Mouse (Mus musculus): ENCODE measurements around the gene Tfip11.

Tfip11 gene

GRCm38 (mm10) chr5:112325546-112326445 is at the start of gene Tfip11:
Tfip11 (plus strand) TSS chr5:112326358.
- DNase-seq (ENCODE audit: low spot score) = peak; percentile 90

GRCm38 (mm10) chr5:112276907-112277348 is 49.2 kb upstream of the Tfip11 start:
- DNase-seq (ENCODE audit: low spot score) = peak; percentile 34

- DNase-seq (ENCODE audit: low spot score) = no peak
Measured at GRCm38 (mm10) chr5:112277906-112278470, 48.2 kb upstream of the Tfip11 start.

DNA sequence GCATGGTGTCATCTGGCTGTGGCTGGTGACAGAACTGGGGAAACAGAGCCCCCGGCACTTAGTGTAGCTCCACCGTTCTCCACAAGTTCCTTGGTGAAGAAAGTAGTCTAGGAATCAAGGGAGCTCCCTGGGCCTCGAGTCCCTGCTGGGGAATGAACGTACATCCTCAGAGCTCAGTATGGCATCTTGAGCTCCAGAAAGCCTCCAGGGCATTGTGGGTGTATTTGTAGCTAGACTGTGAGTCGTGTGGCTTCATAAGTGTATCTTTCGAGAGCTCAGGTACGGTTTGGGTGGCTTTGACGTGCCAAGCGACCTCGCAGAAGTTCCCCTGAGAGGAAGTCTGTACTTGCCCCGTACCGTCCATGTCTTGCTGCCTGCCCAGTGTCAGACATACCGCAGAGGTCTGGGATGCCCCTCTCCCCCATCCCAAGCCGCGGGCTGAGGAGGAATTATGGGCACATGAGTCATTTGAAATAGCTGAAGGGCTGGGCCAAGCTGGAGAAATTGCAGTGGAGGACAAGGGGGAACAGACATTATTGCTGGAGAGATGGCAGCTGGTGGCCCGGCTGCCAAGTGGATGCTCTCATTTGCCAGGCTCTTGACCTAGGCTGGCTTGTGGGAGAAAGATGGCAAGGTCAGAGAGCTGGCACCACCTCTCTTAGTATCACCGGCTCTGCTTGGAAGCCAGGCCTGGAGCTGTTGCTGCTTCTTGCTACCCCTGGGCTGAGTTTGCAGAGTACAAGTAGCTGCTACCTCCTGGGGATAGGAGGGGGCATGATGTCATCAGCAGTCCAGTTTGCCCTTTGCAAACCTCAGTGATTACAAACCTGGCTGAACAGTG is 46.8 kb upstream of the Tfip11 start:
- no peak for DNase-seq (ENCODE audit: low spot score)

GRCm38 (mm10) chr5:112280151-112280550 is 46.0 kb upstream of the Tfip11 start:
- DNase-seq (ENCODE audit: low spot score) = no peak

GRCm38 (mm10) chr5:112280863-112281660 is 45.1 kb upstream of the Tfip11 start:
- no peak for DNase-seq (ENCODE audit: low spot score)

DNA sequence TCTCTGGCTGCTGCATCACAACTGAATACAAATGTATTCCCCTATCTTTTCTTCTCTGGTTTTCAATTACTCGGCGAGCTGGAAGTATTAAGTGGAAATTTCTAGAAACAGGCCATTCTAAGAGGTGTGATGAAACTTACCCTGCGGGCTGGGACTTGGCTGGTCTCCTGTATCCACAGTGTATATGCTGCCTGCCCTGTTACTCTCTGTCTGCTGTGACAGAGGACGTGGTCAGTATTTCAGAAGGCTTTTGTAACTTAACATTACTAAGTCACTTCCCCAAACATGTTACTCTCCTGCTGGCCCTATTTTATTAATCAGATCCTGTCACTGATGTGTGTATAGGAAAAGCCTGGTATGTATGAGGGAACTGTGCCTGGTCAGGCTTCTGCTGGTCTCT is 44.5 kb upstream of the Tfip11 start:
- DNase-seq (ENCODE audit: low spot score) = no peak

GRCm38 (mm10) chr5:112282123-112282779 is 43.9 kb upstream of the Tfip11 start:
- no peak for DNase-seq (ENCODE audit: low spot score)

DNA sequence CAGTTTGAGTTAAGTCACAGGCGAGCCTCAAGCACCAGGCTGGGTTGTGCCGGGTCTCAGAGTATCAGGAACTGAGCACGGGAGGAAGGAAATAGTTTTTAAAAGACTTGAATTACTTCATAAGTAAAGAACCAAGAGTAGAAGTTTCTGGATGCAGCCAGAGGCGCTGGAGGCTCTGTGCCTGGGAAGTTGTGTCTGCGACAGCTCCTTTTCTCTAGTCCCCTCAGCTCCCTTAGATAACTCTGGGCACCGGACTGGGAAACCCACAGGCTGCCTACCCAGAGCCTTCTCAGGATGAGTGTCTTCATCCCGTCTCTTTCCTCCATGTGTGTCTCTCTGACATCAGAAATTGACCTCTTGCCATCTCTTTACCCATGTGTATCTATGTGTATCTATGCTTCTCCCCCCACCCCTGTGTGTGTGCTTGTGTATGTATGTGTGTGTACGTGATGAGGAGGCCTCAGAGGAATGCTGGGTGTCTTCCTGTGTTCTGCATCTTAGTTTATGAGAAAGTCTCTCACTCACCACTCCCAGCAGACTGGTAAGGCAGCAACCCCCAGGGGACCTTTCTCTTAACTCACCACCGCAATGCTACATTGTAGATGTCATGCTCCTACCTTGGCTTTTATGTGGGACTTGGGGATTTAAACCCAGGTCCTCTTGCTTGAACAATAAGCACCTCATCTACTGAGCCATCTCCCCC is 43.2 kb upstream of the Tfip11 start:
- no peak for DNase-seq (ENCODE audit: low spot score)

GRCm38 (mm10) chr5:112283543-112284202 is 42.5 kb upstream of the Tfip11 start:
- no peak for DNase-seq (ENCODE audit: low spot score)

- no peak for DNase-seq (ENCODE audit: low spot score)
Measured at GRCm38 (mm10) chr5:112284203-112284582, 42.0 kb upstream of the Tfip11 start.

GRCm38 (mm10) chr5:112285548-112286085 is 40.5 kb upstream of the Tfip11 start:
- no peak for DNase-seq (ENCODE audit: low spot score)

DNA sequence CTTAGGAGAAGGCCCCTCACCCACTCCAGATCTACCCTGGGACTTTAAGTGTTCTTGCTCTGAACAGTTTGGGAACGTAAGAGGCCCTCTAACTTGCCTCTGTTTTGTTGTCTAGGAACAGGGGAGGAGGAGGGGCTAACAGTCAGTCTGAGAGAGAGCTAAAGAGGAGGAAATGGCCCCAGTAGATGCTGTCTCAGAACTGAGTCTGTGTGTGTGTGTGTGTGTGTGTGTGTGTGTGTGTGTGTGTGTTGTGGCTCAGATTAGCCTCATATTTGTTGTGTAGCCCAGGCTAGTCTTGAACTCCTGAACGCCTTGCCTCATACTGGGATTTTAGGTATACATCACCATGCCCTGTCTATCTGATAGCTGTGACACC is 39.6 kb upstream of the Tfip11 start:
- no peak for DNase-seq (ENCODE audit: low spot score)

GRCm38 (mm10) chr5:112286984-112287641 is 39.0 kb upstream of the Tfip11 start:
- DNase-seq (ENCODE audit: low spot score) = no peak

GRCm38 (mm10) chr5:112287652-112288051 is 38.5 kb upstream of the Tfip11 start:
- DNase-seq (ENCODE audit: low spot score) = no peak

DNA sequence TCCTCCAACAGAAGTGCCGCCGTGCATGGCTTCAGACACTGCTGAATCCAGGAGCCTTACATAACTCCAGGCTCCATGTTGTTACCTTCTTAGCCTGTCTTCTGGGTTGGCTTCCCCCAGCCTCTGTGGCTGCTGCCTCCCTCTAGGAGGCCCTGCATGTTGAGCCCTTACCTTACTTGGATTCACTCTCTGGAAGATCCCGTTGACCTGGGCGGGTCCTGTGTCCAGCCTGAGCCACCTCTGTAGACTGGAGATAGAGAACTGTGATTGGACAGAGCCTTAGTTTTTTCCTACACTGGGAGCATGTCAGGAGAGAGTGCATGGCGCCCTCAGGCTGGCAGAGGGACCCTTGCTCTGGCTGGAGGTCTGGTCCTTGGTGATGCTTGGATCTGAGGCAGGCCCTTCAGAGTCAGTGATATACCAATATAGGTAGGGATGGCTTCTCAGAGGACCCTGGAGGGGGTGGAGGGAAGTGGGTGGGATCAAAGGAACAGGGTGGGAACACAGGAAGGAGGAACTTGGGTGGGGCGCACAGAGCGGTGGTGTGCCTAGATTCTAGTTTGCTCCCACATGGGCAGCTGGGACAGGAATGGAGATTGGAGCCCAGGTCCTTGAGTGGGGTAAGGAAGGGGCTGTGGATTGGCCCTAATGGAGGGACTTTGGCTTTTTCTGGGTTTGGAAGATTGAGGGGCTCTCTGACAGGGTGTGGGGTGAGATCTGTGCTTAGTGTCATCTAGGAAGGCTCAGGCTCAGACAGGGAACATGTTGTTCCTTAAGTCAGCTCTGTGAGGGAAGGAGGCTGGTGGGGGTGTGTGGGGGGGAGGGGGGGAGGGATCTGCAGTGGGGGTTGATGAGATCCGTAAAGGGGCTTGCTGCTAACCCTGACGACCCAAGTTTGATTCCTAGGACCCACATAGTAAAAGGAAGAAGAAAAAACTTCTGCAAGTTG is 37.7 kb upstream of the Tfip11 start:
- DNase-seq (ENCODE audit: low spot score) = no peak

GRCm38 (mm10) chr5:112289236-112289635 is 36.9 kb upstream of the Tfip11 start:
- DNase-seq (ENCODE audit: low spot score) = no peak
